Mouse (Mus musculus) hindbrain, embryonic 12.5 days (tissue): ENCODE measurements around the gene Pin1. TPM values are rescaled to one million over a fixed set of nuclear protein-coding genes. Genes with fewer than 3 reads are reported as not detected.
"Not testable (repeated sequence)": the region's sequence is repeated elsewhere in the genome, so short reads cannot be mapped to it uniquely, and the experiment has no call there.

ENCODE experiments used
- ATAC-seq: fragments of 200-750 bp; cut with Nextera tagmentation; 2 replicates; pipeline ENCODE4 v1.8.0; 2017; ENCODE audit warnings: moderate TSS enrichment; ENCODE audit not compliant: low FRiP score
- H3K27ac ChIP-seq: fragments of 300-500 bp; sonication (generic); 2 replicates; pipeline ENCODE4 v1.5.1; 2016; ENCODE audit warnings: mild to moderate bottlenecking
- H3K27me3 ChIP-seq: fragments of 300-500 bp; sonication (generic); 2 replicates; pipeline ENCODE4 v1.6.1; 2016; ENCODE audit warnings: mild to moderate bottlenecking
- H3K36me3 ChIP-seq: fragments of 300-500 bp; sonication (generic); 2 replicates; pipeline ENCODE4 v1.6.1; 2016; ENCODE audit warnings: mild to moderate bottlenecking
- H3K4me1 ChIP-seq: fragments of 300-500 bp; sonication (generic); 2 replicates; pipeline ENCODE4 v1.6.1; 2016
- H3K4me2 ChIP-seq: fragments of 300-500 bp; sonication (generic); replicated peaks from 2 replicates; pipeline ENCODE4 v1.6.1; 2016; ENCODE audit warnings: mild to moderate bottlenecking
- H3K4me3 ChIP-seq: fragments of 300-500 bp; sonication (generic); 2 replicates; pipeline ENCODE4 v1.5.1; 2016; ENCODE audit warnings: mild to moderate bottlenecking
- H3K9ac ChIP-seq: fragments of 300-500 bp; sonication (generic); 2 replicates; pipeline ENCODE4 v1.6.1; 2016; ENCODE audit warnings: mild to moderate bottlenecking, moderate library complexity
- H3K9me3 ChIP-seq: fragments of 300-500 bp; sonication (generic); replicated peaks from 2 replicates; pipeline ENCODE4 v1.6.1; 2016; ENCODE audit warnings: mild to moderate bottlenecking
- WGBS: fragments of 180-500 bp; shearing (Covaris S2); methylation state at CpG from one replicate; pipeline ENCODE4 v1.1.7; 2016; 5-methylcytosine and 5-hydroxymethylcytosine counted together
- polyA plus RNA-seq: library from polyadenylated mRNA; unstranded; fragments of >200 nt; fragmentation: Nextera tagmentation; extraction: Ambion mirVana; gene quantifications from 2 replicates; pipeline ENCODE4 v1.2.1, GENCODE M21; 2016

The Pin1 gene
- polyA plus RNA-seq, result 47.2 and 49.4 TPM in 2 replicates

DNA sequence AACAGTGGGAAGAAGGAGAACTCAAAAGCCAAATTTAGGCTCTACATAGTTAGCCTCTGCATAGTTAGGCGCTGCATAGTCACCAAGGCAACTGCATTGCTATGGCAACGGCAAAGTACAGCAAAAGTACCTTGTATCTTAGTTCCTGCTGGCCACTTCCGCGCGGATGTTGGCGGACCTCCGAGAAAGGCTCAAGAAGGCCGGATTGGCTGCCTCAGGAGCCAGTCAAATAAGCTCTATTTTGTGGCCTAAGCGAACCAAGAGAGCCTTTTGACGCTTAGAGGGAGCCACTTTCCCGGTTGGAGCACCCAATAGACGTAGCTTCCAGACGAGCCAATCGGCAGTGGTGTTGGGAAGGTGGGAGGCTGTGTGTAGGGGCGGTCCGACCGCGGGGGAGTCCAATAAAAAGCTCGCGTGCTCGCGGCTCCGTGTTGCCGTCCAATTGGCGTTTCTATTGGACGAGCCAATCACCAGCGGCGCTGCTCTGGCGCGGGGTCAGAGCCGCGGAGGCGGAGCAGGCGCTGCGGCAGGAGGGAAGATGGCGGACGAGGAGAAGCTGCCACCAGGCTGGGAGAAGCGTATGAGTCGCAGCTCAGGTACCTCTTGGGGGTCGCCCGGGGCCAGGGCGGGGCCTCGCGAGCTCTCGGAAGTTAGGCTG is at the start of gene Pin1:
Gene Pin1, plus strand, starts transcription at position 494 of the 658 bp plus-strand sequence.
- WGBS, result under 1% methylated on average over 45 of the region's 45 CpGs
- Histone ChIP-seq H3K27ac (peak within 1 kb of the TSS; percentile 68), H3K9me3 (no peaks in the 10 kb centered on the region), H3K27me3 (no peaks in the 10 kb centered on the region), H3K4me2 (peak within 1 kb of the TSS; percentile 83), H3K4me1 (peaks cover 32% of the 10 kb centered on the region), H3K9ac (peak within 1 kb of the TSS; percentile 89), H3K4me3 (peak within 1 kb of the TSS; percentile 92), H3K36me3 (peaks cover 48% of the 10 kb centered on the region)
- peak; percentile 100 for ATAC-seq

DNA sequence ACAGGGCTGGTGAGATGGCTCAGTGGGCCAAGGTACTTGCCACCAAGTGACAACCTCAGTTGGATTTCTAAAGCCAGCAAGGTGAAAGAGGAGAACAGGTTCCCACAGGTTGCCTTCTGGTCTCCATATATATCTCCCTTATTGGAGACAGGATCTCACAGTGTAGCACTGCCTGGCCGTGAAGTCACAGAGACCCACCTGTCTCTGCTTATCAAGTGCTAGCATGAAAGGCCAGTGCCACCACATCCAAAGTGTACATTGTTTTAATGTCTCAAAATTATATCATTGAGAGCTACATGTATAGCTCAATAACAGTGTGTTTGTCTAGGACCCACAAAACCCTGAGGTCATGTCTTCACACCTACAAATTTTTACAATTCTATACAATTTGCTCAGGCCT is 45.6 kb upstream of the Pin1 start:
- no peak for ATAC-seq
- Histone ChIP-seq H3K9me3 (no peaks in the 10 kb centered on the region), H3K9ac (0 out of 2 replicates have a peak overlapping the region, but pooled peaks have one; percentile 82), H3K4me2 (peak overlapping the region; percentile 68), H3K4me1 (no peaks in the 10 kb centered on the region), H3K4me3 (peak overlapping the region; percentile 72; the same call in 1 of the 2 replicates), H3K36me3 (peaks cover 15% of the 10 kb centered on the region), H3K27ac (0 out of 2 replicates have a peak overlapping the region, but pooled peaks have one; percentile 98), H3K27me3 (no peaks in the 10 kb centered on the region)
- WGBS, result 100% methylated on average over 1 of the region's 1 CpGs

- Histone ChIP-seq H3K9me3 (no peaks in the 10 kb centered on the region), H3K27ac (peak overlapping the region; percentile 98), H3K4me2 (peak overlapping the region; percentile 68), H3K4me3 (peak overlapping the region; percentile 72), H3K36me3 (peaks cover 10% of the 10 kb centered on the region), H3K9ac (peak overlapping the region; percentile 82), H3K27me3 (no peaks in the 10 kb centered on the region), H3K4me1 (no peaks in the 10 kb centered on the region)
- ATAC-seq, result peak; percentile 90
- WGBS, result under 1% methylated on average over 57 of the region's 57 CpGs
Measured at GRCm38 (mm10) chr9:20607100-20607974, 44.6 kb upstream of the Pin1 start.

- Histone ChIP-seq H3K4me2 (no peak overlapping the region), H3K9me3 (no peaks in the 10 kb centered on the region), H3K27ac (no peak overlapping the region), H3K9ac (no peak overlapping the region), H3K27me3 (no peaks in the 10 kb centered on the region), H3K4me3 (no peak overlapping the region), H3K4me1 (no peaks in the 10 kb centered on the region), H3K36me3 (peaks cover 10% of the 10 kb centered on the region)
- 84% methylated on average over 5 of the region's 5 CpGs for WGBS
- ATAC-seq, result no peak
Measured at GRCm38 (mm10) chr9:20609831-20610464, 41.9 kb upstream of the Pin1 start.

DNA sequence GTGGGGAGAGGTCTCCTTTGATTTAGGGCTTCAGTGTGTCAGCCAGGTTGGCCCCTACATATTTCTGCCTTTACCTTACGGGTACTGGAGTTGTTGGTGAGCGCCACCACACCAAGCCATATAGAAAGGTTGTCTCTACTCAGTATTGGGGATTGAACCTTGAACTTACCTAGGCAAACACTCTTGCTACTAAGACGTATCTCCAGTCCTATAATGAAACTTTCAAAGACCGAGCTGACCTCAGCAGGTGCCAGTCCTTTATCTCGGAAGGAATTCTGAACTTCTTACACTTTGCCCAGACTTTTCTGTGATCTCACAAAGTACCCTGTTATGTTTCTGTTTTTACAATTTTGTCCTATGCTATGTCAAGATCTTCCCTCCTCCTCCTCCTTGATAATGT is 39.9 kb upstream of the Pin1 start:
- no peaks in the 10 kb centered on the region for H3K4me1 ChIP-seq
- H3K27me3 ChIP-seq, result no peaks in the 10 kb centered on the region
- H3K4me3 ChIP-seq, result no peak overlapping the region
- peaks cover 14% of the 10 kb centered on the region for H3K36me3 ChIP-seq
- 84% methylated on average over 5 of the region's 5 CpGs for WGBS
- no peak for ATAC-seq
- H3K4me2 ChIP-seq, result no peak overlapping the region
- no peak overlapping the region for H3K27ac ChIP-seq
- no peaks in the 10 kb centered on the region for H3K9me3 ChIP-seq
- no peak overlapping the region for H3K9ac ChIP-seq

- no peak overlapping the region for H3K27ac ChIP-seq
- no peaks in the 10 kb centered on the region for H3K9me3 ChIP-seq
- no peak overlapping the region for H3K4me2 ChIP-seq
- no peak for ATAC-seq
- WGBS, result 92% methylated on average over 2 of the region's 2 CpGs
- peaks cover 12% of the 10 kb centered on the region; the same call in 1 of the 2 replicates for H3K36me3 ChIP-seq
- H3K9ac ChIP-seq, result no peak overlapping the region
- no peaks in the 10 kb centered on the region for H3K4me1 ChIP-seq
- no peak overlapping the region for H3K4me3 ChIP-seq
- H3K27me3 ChIP-seq, result no peaks in the 10 kb centered on the region
Measured at GRCm38 (mm10) chr9:20616685-20617084, 35.2 kb upstream of the Pin1 start.

GRCm38 (mm10) chr9:20631332-20631731 is 20.6 kb upstream of the Pin1 start:
- no peak overlapping the region for H3K4me2 ChIP-seq
- no peak overlapping the region for H3K27ac ChIP-seq
- H3K4me1 ChIP-seq, result no peaks in the 10 kb centered on the region
- no peaks in the 10 kb centered on the region for H3K27me3 ChIP-seq
- no peak for ATAC-seq
- no peaks in the 10 kb centered on the region for H3K9me3 ChIP-seq
- no peaks in the 10 kb centered on the region for H3K36me3 ChIP-seq
- H3K4me3 ChIP-seq, result no peak overlapping the region
- 98% methylated on average over 2 of the region's 2 CpGs for WGBS
- no peak overlapping the region for H3K9ac ChIP-seq

- not testable (repeated sequence) for H3K4me3 ChIP-seq, H3K27ac ChIP-seq, ATAC-seq
Measured at GRCm38 (mm10) chr9:20635676-20636075, 16.2 kb upstream of the Pin1 start.

DNA sequence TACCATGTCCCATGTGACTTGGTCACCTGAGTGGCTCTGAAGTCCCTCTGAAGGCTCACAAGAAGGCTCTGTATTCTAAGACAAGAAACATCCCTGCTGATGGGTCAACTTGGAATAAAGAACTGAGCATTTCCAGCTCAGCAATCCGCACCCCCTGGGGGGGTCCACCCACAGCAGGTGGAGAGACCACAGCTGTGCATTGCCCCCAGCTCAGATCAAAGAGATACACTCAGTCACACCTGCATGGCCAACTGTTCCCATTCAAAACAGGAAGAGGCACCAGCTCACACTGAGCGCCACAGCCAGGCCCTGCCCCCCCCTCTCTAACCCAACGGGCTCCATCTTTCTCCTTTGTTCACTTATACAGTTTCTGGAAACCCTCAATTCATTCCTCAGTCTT is 15.6 kb upstream of the Pin1 start:
- no peak for ATAC-seq
- WGBS, result 73% methylated on average over 3 of the region's 3 CpGs
- Histone ChIP-seq H3K36me3 (peaks cover 21% of the 10 kb centered on the region), H3K4me2 (no peak overlapping the region), H3K4me3 (no peak overlapping the region), H3K27ac (no peak overlapping the region), H3K27me3 (no peaks in the 10 kb centered on the region), H3K9me3 (no peaks in the 10 kb centered on the region), H3K4me1 (peaks cover 11% of the 10 kb centered on the region), H3K9ac (no peak overlapping the region)

More at GRCm38 (mm10) chr9:20635676-20636075, 16.2 kb upstream of the Pin1 start:
- peaks cover 21% of the 10 kb centered on the region for H3K36me3 ChIP-seq
- H3K4me1 ChIP-seq, H3K9ac ChIP-seq, H3K9me3 ChIP-seq, H3K27me3 ChIP-seq, H3K4me2 ChIP-seq: not testable (repeated sequence)
- WGBS, result 87% methylated on average over 8 of the region's 8 CpGs

DNA sequence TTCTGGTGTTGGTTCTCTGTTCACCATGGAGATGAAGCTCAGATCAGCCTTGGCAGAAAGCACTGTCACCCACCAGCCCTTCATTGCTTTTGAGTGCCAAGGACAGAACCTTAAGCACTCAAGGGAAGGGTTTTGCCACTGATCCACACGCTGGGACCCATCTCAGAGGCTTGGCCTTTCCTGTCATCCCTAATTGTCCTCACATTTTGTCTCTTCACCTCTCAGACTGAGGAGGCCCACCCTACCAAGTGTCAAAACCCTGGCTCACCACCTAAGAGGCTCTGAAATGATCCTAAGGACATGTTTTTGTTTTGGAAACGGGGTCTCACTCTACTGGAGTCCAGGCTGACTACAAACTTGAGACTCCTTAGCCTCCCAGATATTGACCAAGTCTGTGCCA is 15.1 kb upstream of the Pin1 start:
- peaks cover 15% of the 10 kb centered on the region for H3K4me1 ChIP-seq
- ATAC-seq, result no peak
- WGBS, result 86% methylated on average over 2 of the region's 2 CpGs

GRCm38 (mm10) chr9:20638552-20638951 is 13.3 kb upstream of the Pin1 start:
- H3K4me3 ChIP-seq, result no peak overlapping the region
- no peaks in the 10 kb centered on the region for H3K9me3 ChIP-seq
- H3K27ac ChIP-seq, result no peak overlapping the region
- peaks cover 21% of the 10 kb centered on the region for H3K36me3 ChIP-seq
- ATAC-seq, result no peak
- H3K27me3 ChIP-seq, result no peaks in the 10 kb centered on the region
- WGBS, result 95% methylated on average over 19 of the region's 19 CpGs
- no peak overlapping the region for H3K9ac ChIP-seq
- H3K4me1 ChIP-seq, result peaks cover 17% of the 10 kb centered on the region
- no peak overlapping the region for H3K4me2 ChIP-seq

More for the DNA sequence above, 15.1 kb upstream of the Pin1 start:
- Histone ChIP-seq H3K27me3 (no peaks in the 10 kb centered on the region), H3K27ac (no peak overlapping the region), H3K4me3 (no peak overlapping the region), H3K9ac (no peak overlapping the region), H3K4me2 (no peak overlapping the region), H3K36me3 (peaks cover 21% of the 10 kb centered on the region), H3K9me3 (no peaks in the 10 kb centered on the region)

DNA sequence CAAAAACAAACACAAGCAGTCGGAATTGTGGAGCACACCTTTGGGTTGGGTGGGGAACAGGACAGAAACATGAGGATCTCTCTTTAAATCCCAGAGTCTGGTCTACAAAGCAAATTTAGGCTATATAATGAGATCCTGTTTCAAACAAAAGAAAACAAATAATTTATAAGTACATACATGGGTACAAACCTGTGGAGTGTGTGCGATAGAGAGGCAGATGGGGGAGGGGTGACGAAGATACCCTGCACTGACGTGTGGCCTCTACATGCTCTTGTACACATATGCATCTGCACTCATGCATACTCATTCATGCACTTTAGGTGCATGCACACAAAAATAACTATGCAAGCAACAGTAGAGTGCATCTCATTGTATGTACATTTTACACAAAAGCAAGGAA is 12.4 kb upstream of the Pin1 start:
- H3K27ac ChIP-seq, result no peak overlapping the region
- ATAC-seq, result no peak
- H3K4me3 ChIP-seq, result no peak overlapping the region
- no peaks in the 10 kb centered on the region for H3K27me3 ChIP-seq
- 89% methylated on average over 4 of the region's 4 CpGs for WGBS
- peaks cover 20% of the 10 kb centered on the region for H3K4me1 ChIP-seq
- peaks cover 21% of the 10 kb centered on the region for H3K36me3 ChIP-seq
- no peaks in the 10 kb centered on the region for H3K9me3 ChIP-seq
- H3K4me2 ChIP-seq, result no peak overlapping the region
- H3K9ac ChIP-seq, result no peak overlapping the region
